In the genomic region with DNA sequence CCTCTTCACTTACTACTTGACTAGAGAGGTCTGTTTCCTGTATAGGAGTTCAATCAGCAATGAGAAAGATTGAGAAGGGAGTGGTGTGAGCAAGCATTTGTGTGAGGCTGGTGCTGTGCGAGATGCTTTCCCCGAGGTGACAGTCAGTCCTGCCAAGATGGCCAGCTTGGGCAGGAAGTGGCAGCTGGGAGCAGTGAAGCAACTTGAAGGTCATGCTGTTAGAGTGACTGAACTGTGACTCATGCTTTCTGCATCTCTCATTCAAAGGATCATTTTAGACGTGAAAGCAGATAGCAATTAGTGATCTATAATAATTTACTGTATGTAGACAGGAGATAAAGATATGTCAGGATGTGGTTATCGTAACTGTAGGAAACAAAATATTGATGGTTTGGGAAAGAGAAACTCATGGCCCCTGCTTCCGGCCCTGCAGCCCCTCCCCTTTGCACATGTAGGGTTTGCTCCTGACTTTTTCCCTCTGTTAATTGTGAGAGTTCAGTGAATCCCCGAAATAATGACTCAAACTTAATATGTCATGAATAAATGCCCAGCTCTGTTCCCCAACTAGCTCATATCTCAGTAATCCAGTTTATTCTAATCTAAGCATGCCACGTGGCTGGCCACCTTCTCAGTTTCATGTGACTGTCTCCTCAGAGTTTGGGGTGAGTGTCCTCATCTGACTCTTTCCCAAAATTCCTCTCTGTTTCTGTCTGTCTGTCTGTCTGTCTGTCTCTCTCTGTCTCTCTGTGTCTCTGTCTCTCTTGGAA, we compare ENCODE assay signal across 14 mouse cellular contexts. TPM values are rescaled to one million over a fixed set of nuclear protein-coding genes. Genes with fewer than 3 reads are reported as not detected.
DNase-seq lines count a peak whose midpoint lies in the region; ATAC-seq and TF ChIP-seq lines count a peak whose summit lies in the region.
"Had no signal": no experiment of that assay in that cellular context is flagged by ENCODE, and none has a peak within 500 bp of the region (broad histone marks: within the 10 kb centered on the region; RNA-seq: fewer than 3 reads in every experiment).

No protein-coding gene starts in this region.

- no peak for TF ChIP-seq POLR2A in MEL (IDR thresholded peaks at IDR 0.05; ENCODE audit: control insufficient read depth in 1 of 2, insufficient read depth in 1 of 2, low read depth in 1 of 2, low read length in 2 of 2, poor library complexity in 1 of 2)

- peak overlapping the region; percentile 59 for H3K27ac ChIP-seq in MEL (ENCODE audit: control insufficient read depth, low read depth, low read length)
- H3K27ac ChIP-seq: embryonic facial prominence, embryonic 13.5 days; forebrain, embryonic 12.5 days had no signal

- no peak for ATAC-seq in frontal cortex, adult (ENCODE audit: low TSS enrichment)
- ATAC-seq: hindbrain, embryonic 16.5 days had no signal

- TF ChIP-seq CTCF in C2C12 (IDR thresholded peaks at IDR 0.05; ENCODE audit: control insufficient read depth, insufficient read depth, insufficient read length): no peak
- TF ChIP-seq CTCF in MEL (IDR thresholded peaks at IDR 0.05 in 2 of 3, conservative IDR thresholded peaks at IDR 0.05 in 1 of 3; ENCODE audit: control insufficient read depth in 1 of 3, insufficient read depth in 1 of 3, low read depth in 2 of 3, low read length in 3 of 3, poor library complexity in 1 of 3, severe bottlenecking in 1 of 3): no peak

- peak overlapping the region; percentile 24 for H3K9ac ChIP-seq in MEL (ENCODE audit: control insufficient read depth, low read depth, low read length, poor library complexity, severe bottlenecking)
- H3K9ac ChIP-seq: embryonic facial prominence, embryonic 13.5 days; forebrain, embryonic 12.5 days had no signal

- TF ChIP-seq RAD21 in MEL (IDR thresholded peaks at IDR 0.05; ENCODE audit: low read depth, low read length): no peak

- H3K79me3 ChIP-seq in C2C12 (ENCODE audit: low read depth): peaks cover 47% of the 10 kb centered on the region

- no peaks in the 10 kb centered on the region for H3K9me3 ChIP-seq in MEL (replicated peaks; ENCODE audit: insufficient read depth, low read length)
- no peaks in the 10 kb centered on the region for H3K9me3 ChIP-seq in megakaryocyte, embryonic 14.5 days
- H3K9me3 ChIP-seq: embryonic facial prominence, embryonic 13.5 days; forebrain, embryonic 12.5 days had no signal

- no peak overlapping the region for H3ac ChIP-seq in C2C12 (ENCODE audit: control insufficient read depth, insufficient read length, low read depth)

- peaks cover 14 to 19% of the 10 kb centered on the region in 2 experiments for H3K4me1 ChIP-seq in MEL (ENCODE audit: control insufficient read depth in 1 of 2, insufficient read depth in 2 of 2, low read length in 2 of 2)
- peaks cover 24% of the 10 kb centered on the region for H3K4me1 ChIP-seq in megakaryocyte, embryonic 14.5 days
- H3K4me1 ChIP-seq: embryonic facial prominence, embryonic 13.5 days; forebrain, embryonic 12.5 days had no signal

- H3K36me3 ChIP-seq in C2C12 (ENCODE audit: control insufficient read depth, insufficient read depth) (peaks cover 35% of the 10 kb centered on the region), MEL (ENCODE audit: control insufficient read depth in 1 of 2, insufficient read depth in 2 of 2, low read length in 2 of 2) (peaks cover 0 to 21% of the 10 kb centered on the region in 2 experiments; a peak in 2 of 4 replicates)
- peaks cover 58% of the 10 kb centered on the region for H3K36me3 ChIP-seq in megakaryocyte, embryonic 14.5 days (replicated peaks; ENCODE audit: low read length)

- H3K79me2 ChIP-seq in C2C12 (ENCODE audit: control insufficient read depth, insufficient read depth) (peaks cover 76% of the 10 kb centered on the region), MEL (ENCODE audit: control insufficient read depth, insufficient read depth, low read length, poor library complexity) (no peaks in the 10 kb centered on the region)

- H3K4me3 ChIP-seq in C2C12 (ENCODE audit: insufficient read depth, poor library complexity, severe bottlenecking): no peak overlapping the region
- peak overlapping the region in 1 of 2 experiments; percentile 4; a peak in 2 of 4 replicates for H3K4me3 ChIP-seq in MEL (ENCODE audit: control insufficient read depth in 1 of 2, insufficient read depth in 1 of 2, low read depth in 2 of 2, low read length in 2 of 2)
- H3K4me3 ChIP-seq in megakaryocyte, embryonic 14.5 days (replicated peaks): peak overlapping the region; percentile 80
- H3K4me3 ChIP-seq: embryonic facial prominence, embryonic 13.5 days; forebrain, embryonic 12.5 days had no signal

- TF ChIP-seq EP300 in MEL (IDR thresholded peaks at IDR 0.05; ENCODE audit: low read depth in 1 of 2, low read length in 2 of 2): peak; percentile 55 to 79

- DNase-seq in MEL (ENCODE audit: low read depth, low spot score): peak; percentile 70
- peak; percentile 31 for DNase-seq in adrenal gland, postnatal 25 days
- no peak for DNase-seq in frontal cortex, adult 2 months (ENCODE audit: extremely low spot score in 1 of 2, low spot score in 1 of 2)
- DNase-seq in urinary bladder, adult 2 months (ENCODE audit: low spot score): no peak
- DNase-seq: layer of hippocampus, adult 9-11 months; lung, adult 18-20 months; right cerebral cortex, postnatal 14 days; thymus, postnatal 14 days had no signal

- no peaks in the 10 kb centered on the region for H3K27me3 ChIP-seq in C2C12 (ENCODE audit: control insufficient read depth, insufficient read depth, insufficient read length)
- no peaks in the 10 kb centered on the region for H3K27me3 ChIP-seq in MEL (ENCODE audit: control insufficient read depth in 1 of 2, insufficient read depth in 2 of 2, low read length in 2 of 2)
- H3K27me3 ChIP-seq in megakaryocyte, embryonic 14.5 days (replicated peaks): no peaks in the 10 kb centered on the region
- H3K27me3 ChIP-seq: embryonic facial prominence, embryonic 13.5 days; forebrain, embryonic 12.5 days had no signal

TF ChIP-seq in C2C12, 6 proteins besides CTCF, POLR2A, EP300 and RAD21:
- peak; percentile 93 for TF ChIP-seq CEBPB (IDR thresholded peaks at IDR 0.05; ENCODE audit: low read depth)
- TF ChIP-seq USF1 (IDR thresholded peaks at IDR 0.05; ENCODE audit: low read depth): peak; percentile 72
- no peak for TF ChIP-seq MYOG (IDR thresholded peaks at IDR 0.05; ENCODE audit: control insufficient read depth, extremely low read depth, insufficient read length)
- peak; percentile 67 for TF ChIP-seq FOSL1 (IDR thresholded peaks at IDR 0.05; ENCODE audit: insufficient read depth, low read length, poor library complexity, severe bottlenecking)
- TF ChIP-seq MYOD1 (IDR thresholded peaks at IDR 0.05; ENCODE audit: control insufficient read depth, insufficient read length, low read depth): peak; percentile 89
- peak; percentile 90 for TF ChIP-seq MAX (IDR thresholded peaks at IDR 0.05)

TF ChIP-seq in MEL, 35 proteins besides CTCF, POLR2A, EP300 and RAD21:
- TF ChIP-seq MXI1 (IDR thresholded peaks at IDR 0.05; ENCODE audit: low read depth, low read length) (peak; percentile 40; the same call in 1 of the 2 replicates), KAT2A (conservative IDR thresholded peaks at IDR 0.05; ENCODE audit: low read depth, low read length) (no peak), TCF12 (IDR thresholded peaks at IDR 0.05; ENCODE audit: low read depth, low read length) (peak; percentile 15; the same call in 1 of the 2 replicates), ETS1 (IDR thresholded peaks at IDR 0.05; ENCODE audit: low read depth, low read length) (peak; percentile 60), NELFE (IDR thresholded peaks at IDR 0.05; ENCODE audit: low read depth, low read length) (no peak), GATA1 (IDR thresholded peaks at IDR 0.05; ENCODE audit: low read depth, low read length) (peak; percentile 51; the same call in 1 of the 2 replicates), MYC (IDR thresholded peaks at IDR 0.05; ENCODE audit: low read depth, low read length) (peak; percentile 85; the same call in 1 of the 2 replicates), MAX (IDR thresholded peaks at IDR 0.05; ENCODE audit: low read length) (peak; percentile 79), USF1 (IDR thresholded peaks at IDR 0.05; ENCODE audit: low read depth, low read length) (peak; percentile 66; the same call in 1 of the 2 replicates), USF2 (IDR thresholded peaks at IDR 0.05; ENCODE audit: borderline replicate concordance in 1 of 2, insufficient read depth in 1 of 2, low read depth in 1 of 2, low read length in 2 of 2) (no peak)

RNA-seq across cellular contexts. Expression of a gene that starts 11.5 kb away (rescaled TPM):
- 9.7 TPM for polyA plus RNA-seq in C2C12 (2012; fragmentation: generic; extraction: Trizol)
- 0.65 and 1.0 TPM in 2 replicates for total RNA-seq in MEL (2012; rRNA removed)
- under 1 TPM in 1 of 2 experiments, not detected in 1; 0.67 TPM for polyA plus RNA-seq in MEL (2012; ENCODE audit: insufficient read depth in 1 of 2, insufficient read length in 2 of 2, low read depth in 1 of 2, low replicate concordance in 2 of 2, missing spikeins in 1 of 2)
- 14.3 and 15.2 TPM in 2 replicates for total RNA-seq in adrenal gland, postnatal 25 days (2021)
- polyA plus RNA-seq in megakaryocyte, embryonic 14.5 days (2012; ENCODE audit: insufficient read depth, low replicate concordance): 1.9 TPM in 1 of 2 replicates, not detected in the other
- polyA plus RNA-seq in frontal cortex, adult 2 months (2012; rRNA removed): 12.3 and 12.4 TPM in 2 replicates
- 11.9 and 12.9 TPM in 2 replicates for polyA plus RNA-seq in urinary bladder, adult 2 months (2012; rRNA removed)

RNA-seq across cellular contexts. Expression of a gene that starts 45.4 kb away (rescaled TPM):
- polyA plus RNA-seq in C2C12 (2012; fragmentation: generic; extraction: Trizol) (17.2 TPM), MEL (2012; ENCODE audit: insufficient read depth in 1 of 2, insufficient read length in 2 of 2, low read depth in 1 of 2, low replicate concordance in 2 of 2, missing spikeins in 1 of 2) (10 to 100 TPM in 1 of 2 experiments, not detected in 1; 11.0 TPM)
- total RNA-seq in MEL (2012; rRNA removed): 10.4 and 11.3 TPM in 2 replicates
- 8.0 and 9.8 TPM in 2 replicates for total RNA-seq in adrenal gland, postnatal 25 days (2021)
- polyA plus RNA-seq in megakaryocyte, embryonic 14.5 days (2012; ENCODE audit: insufficient read depth, low replicate concordance): 22.6 and 36.0 TPM in 2 replicates
- polyA plus RNA-seq in frontal cortex, adult 2 months (2012; rRNA removed): 2.1 and 3.0 TPM in 2 replicates
- polyA plus RNA-seq in urinary bladder, adult 2 months (2012; rRNA removed): 10.2 and 12.2 TPM in 2 replicates

RNA-seq across cellular contexts. Expression of a gene that starts 47.1 kb away (rescaled TPM):
- polyA plus RNA-seq in C2C12 (2012; fragmentation: generic; extraction: Trizol) (41.3 TPM), MEL (2012; ENCODE audit: insufficient read depth in 1 of 2, insufficient read length in 2 of 2, low read depth in 1 of 2, low replicate concordance in 2 of 2, missing spikeins in 1 of 2) (100 to 1,000 TPM in 1 of 2 experiments, 10 to 100 TPM in 1; 56.4 to 159 TPM)
- 56.6 and 57.2 TPM in 2 replicates for total RNA-seq in MEL (2012; rRNA removed)
- 69.7 and 77.1 TPM in 2 replicates for total RNA-seq in adrenal gland, postnatal 25 days (2021)
- polyA plus RNA-seq in megakaryocyte, embryonic 14.5 days (2012; ENCODE audit: insufficient read depth, low replicate concordance): 2.4 and 4.8 TPM in 2 replicates
- 115 and 118 TPM in 2 replicates for polyA plus RNA-seq in frontal cortex, adult 2 months (2012; rRNA removed)
- 74.7 and 76.4 TPM in 2 replicates for polyA plus RNA-seq in urinary bladder, adult 2 months (2012; rRNA removed)

Comparison
In these comparisons a context has a peak if more than half of its experiments do, and no peak if none do; other contexts are left out.
1. DNase-seq: peak in MEL (single experiment) and adrenal gland, postnatal 25 days (single experiment); none in frontal cortex, adult 2 months (0 of 2) and urinary bladder, adult 2 months (single experiment).